Mouse (Mus musculus): ENCODE data around the gene Cd19. TPM values are rescaled to one million over a fixed set of nuclear protein-coding genes. Genes with fewer than 3 reads are reported as not detected.
A peak's percentile ranks its signal among the peaks of the same experiment; 100 is the strongest.
"Not testable (repeated sequence)": the region's sequence is repeated elsewhere in the genome, so short reads cannot be mapped to it uniquely, and the experiment has no call there.

The Cd19 gene
- polyA plus RNA-seq, 1 experiment from 2014 or later: not detected

- WGBS: 83% methylated on average over 6 of the region's 8 CpGs
- H3K9ac ChIP-seq; H3K27me3 ChIP-seq; H3K4me1 ChIP-seq; H3K36me3 ChIP-seq; H3K4me3 ChIP-seq; H3K4me2 ChIP-seq (replicated peaks); H3K27ac ChIP-seq; H3K9me3 ChIP-seq (replicated peaks); ATAC-seq (ENCODE audit: low FRiP score): not testable (repeated sequence)
Observed at GRCm38 (mm10) chr7:126402518-126402917, 12.2 kb downstream of the Cd19 start.

GRCm38 (mm10) chr7:126399548-126399947 lies 15.1 kb downstream of the Cd19 start:
- H3K9ac ChIP-seq: no peak overlapping the region
- peaks cover 11% of the 10 kb centered on the region for H3K4me1 ChIP-seq
- WGBS: 7% methylated on average over 5 of the region's 5 CpGs

GRCm38 (mm10) chr7:126397822-126398221 lies 16.9 kb downstream of the Cd19 start:
- no peak overlapping the region for H3K27ac ChIP-seq
- no peaks in the 10 kb centered on the region; the same call in 1 of the 2 replicates for H3K27me3 ChIP-seq
- H3K36me3 ChIP-seq: no peaks in the 10 kb centered on the region
- 94% methylated on average over 4 of the region's 4 CpGs for WGBS
- H3K4me2 ChIP-seq (replicated peaks): no peak overlapping the region
- ATAC-seq (ENCODE audit: low FRiP score): no peak
- H3K4me1 ChIP-seq: peaks cover 11% of the 10 kb centered on the region
- H3K4me3 ChIP-seq: no peak overlapping the region
- no peak overlapping the region for H3K9ac ChIP-seq
- H3K9me3 ChIP-seq (replicated peaks): no peaks in the 10 kb centered on the region

More at GRCm38 (mm10) chr7:126399548-126399947, 15.1 kb downstream of the Cd19 start:
- no peak overlapping the region for H3K4me2 ChIP-seq (replicated peaks)
- no peak overlapping the region for H3K27ac ChIP-seq
- ATAC-seq (ENCODE audit: low FRiP score): no peak
- H3K9me3 ChIP-seq (replicated peaks): no peaks in the 10 kb centered on the region
- no peak overlapping the region for H3K4me3 ChIP-seq
- H3K36me3 ChIP-seq: no peaks in the 10 kb centered on the region
- no peaks in the 10 kb centered on the region; the same call in 1 of the 2 replicates for H3K27me3 ChIP-seq

GRCm38 (mm10) chr7:126397221-126397620 lies 17.5 kb downstream of the Cd19 start:
- H3K27ac ChIP-seq: no peak overlapping the region
- H3K4me1 ChIP-seq: peaks cover 11% of the 10 kb centered on the region
- no peak for ATAC-seq (ENCODE audit: low FRiP score)
- no peak overlapping the region for H3K9ac ChIP-seq
- H3K9me3 ChIP-seq (replicated peaks): no peaks in the 10 kb centered on the region
- no peaks in the 10 kb centered on the region for H3K36me3 ChIP-seq
- WGBS: 50% methylated on average over 6 of the region's 6 CpGs
- peak overlapping the region; percentile 15; the same call in 1 of the 2 replicates for H3K4me2 ChIP-seq (replicated peaks)
- H3K27me3 ChIP-seq: no peaks in the 10 kb centered on the region; the same call in 1 of the 2 replicates
- no peak overlapping the region for H3K4me3 ChIP-seq

GRCm38 (mm10) chr7:126396298-126397119 lies 18.2 kb downstream of the Cd19 start, which contains the start of gene Nfatc2ip:
Nfatc2ip (minus strand) TSS chr7:126396737.
- Histone ChIP-seq H3K9me3 (replicated peaks) (no peaks in the 10 kb centered on the region), H3K4me2 (replicated peaks) (peak within 1 kb of the TSS; percentile 90), H3K27ac (peak within 1 kb of the TSS; percentile 25; the same call in 1 of the 2 replicates), H3K27me3 (no peaks in the 10 kb centered on the region), H3K4me3 (peak within 1 kb of the TSS; percentile 81), H3K36me3 (peaks cover 4% of the 10 kb centered on the region; the same call in 1 of the 2 replicates), H3K9ac (peak within 1 kb of the TSS; percentile 79), H3K4me1 (peaks cover 11% of the 10 kb centered on the region)
- ATAC-seq (ENCODE audit: low FRiP score): peak; percentile 100
- WGBS: under 1% methylated on average over 59 of the region's 59 CpGs

- Histone ChIP-seq H3K4me1 (peaks cover 11% of the 10 kb centered on the region), H3K36me3 (peaks cover 31% of the 10 kb centered on the region)
- not testable (repeated sequence) for ATAC-seq (ENCODE audit: low FRiP score); H3K4me3 ChIP-seq; H3K9me3 ChIP-seq (replicated peaks); H3K9ac ChIP-seq; H3K4me2 ChIP-seq (replicated peaks); H3K27me3 ChIP-seq; H3K27ac ChIP-seq
- 96% methylated on average over 7 of the region's 7 CpGs for WGBS
Observed at GRCm38 (mm10) chr7:126392086-126392884, 22.4 kb downstream of the Cd19 start.

- no peak overlapping the region for H3K9ac ChIP-seq
- WGBS: 100% methylated on average over 1 of the region's 1 CpGs
- peaks cover 55% of the 10 kb centered on the region for H3K36me3 ChIP-seq
Observed at GRCm38 (mm10) chr7:126388185-126388584, 26.5 kb downstream of the Cd19 start.

GRCm38 (mm10) chr7:126383565-126383964 lies 31.1 kb downstream of the Cd19 start:
- ATAC-seq (ENCODE audit: low FRiP score): no peak

More at GRCm38 (mm10) chr7:126388185-126388584, 26.5 kb downstream of the Cd19 start:
- Histone ChIP-seq H3K27me3 (no peaks in the 10 kb centered on the region), H3K4me2 (replicated peaks) (no peak overlapping the region), H3K4me3 (no peak overlapping the region), H3K4me1 (no peaks in the 10 kb centered on the region), H3K27ac (no peak overlapping the region), H3K9me3 (replicated peaks) (no peaks in the 10 kb centered on the region)
- no peak for ATAC-seq (ENCODE audit: low FRiP score)

GRCm38 (mm10) chr7:126377278-126378158 lies 37.2 kb downstream of the Cd19 start, which contains the start of gene Spns1:
Spns1 (minus strand) TSS chr7:126377450.
- Histone ChIP-seq H3K4me3 (peak within 1 kb of the TSS; percentile 95), H3K4me1 (peaks cover 15% of the 10 kb centered on the region), H3K27ac (peak within 1 kb of the TSS; percentile 58), H3K9ac (peak within 1 kb of the TSS; percentile 89), H3K4me2 (replicated peaks) (peak within 1 kb of the TSS; percentile 97), H3K27me3 (no peaks in the 10 kb centered on the region), H3K9me3 (replicated peaks) (no peaks in the 10 kb centered on the region), H3K36me3 (peaks cover 25% of the 10 kb centered on the region)
- peak; percentile 96 for ATAC-seq (ENCODE audit: low FRiP score)
- WGBS: under 1% methylated on average over 33 of the region's 33 CpGs

More at GRCm38 (mm10) chr7:126383565-126383964, 31.1 kb downstream of the Cd19 start:
- Histone ChIP-seq H3K4me3 (no peak overlapping the region), H3K4me1 (no peaks in the 10 kb centered on the region), H3K27ac (no peak overlapping the region), H3K36me3 (peaks cover 34% of the 10 kb centered on the region), H3K27me3 (no peaks in the 10 kb centered on the region), H3K9me3 (replicated peaks) (no peaks in the 10 kb centered on the region), H3K4me2 (replicated peaks) (no peak overlapping the region), H3K9ac (no peak overlapping the region)
- WGBS: 86% methylated on average over 5 of the region's 5 CpGs

GRCm38 (mm10) chr7:126376903-126377277 lies 37.8 kb downstream of the Cd19 start:
- peak overlapping the region; percentile 97 for H3K4me2 ChIP-seq (replicated peaks)
- H3K4me1 ChIP-seq: peaks cover 15% of the 10 kb centered on the region
- H3K9me3 ChIP-seq (replicated peaks): no peaks in the 10 kb centered on the region
- peak overlapping the region; percentile 58; the same call in 1 of the 2 replicates for H3K27ac ChIP-seq
- no peaks in the 10 kb centered on the region for H3K27me3 ChIP-seq
- 1% methylated on average over 27 of the region's 27 CpGs for WGBS
- H3K9ac ChIP-seq: peak overlapping the region; percentile 89
- ATAC-seq (ENCODE audit: low FRiP score): peak; percentile 71
- peaks cover 31% of the 10 kb centered on the region for H3K36me3 ChIP-seq
- peak overlapping the region; percentile 95 for H3K4me3 ChIP-seq

- Histone ChIP-seq H3K4me2 (replicated peaks) (no peak overlapping the region), H3K27me3 (no peaks in the 10 kb centered on the region), H3K9ac (no peak overlapping the region), H3K27ac (no peak overlapping the region), H3K4me1 (peaks cover 15% of the 10 kb centered on the region), H3K36me3 (peaks cover 49% of the 10 kb centered on the region), H3K4me3 (no peak overlapping the region), H3K9me3 (replicated peaks) (no peaks in the 10 kb centered on the region)
- 72% methylated on average over 5 of the region's 5 CpGs for WGBS
- no peak for ATAC-seq (ENCODE audit: low FRiP score)
Observed at GRCm38 (mm10) chr7:126375012-126375411, 39.7 kb downstream of the Cd19 start.
